Mouse (Mus musculus): ENCODE results near the gene Faxc. TPM values are rescaled to one million over a fixed set of nuclear protein-coding genes. Genes with fewer than 3 reads are reported as not detected.

Faxc gene
- polyA plus RNA-seq (2017; shearing (Covaris generic)) = not detected

DNA sequence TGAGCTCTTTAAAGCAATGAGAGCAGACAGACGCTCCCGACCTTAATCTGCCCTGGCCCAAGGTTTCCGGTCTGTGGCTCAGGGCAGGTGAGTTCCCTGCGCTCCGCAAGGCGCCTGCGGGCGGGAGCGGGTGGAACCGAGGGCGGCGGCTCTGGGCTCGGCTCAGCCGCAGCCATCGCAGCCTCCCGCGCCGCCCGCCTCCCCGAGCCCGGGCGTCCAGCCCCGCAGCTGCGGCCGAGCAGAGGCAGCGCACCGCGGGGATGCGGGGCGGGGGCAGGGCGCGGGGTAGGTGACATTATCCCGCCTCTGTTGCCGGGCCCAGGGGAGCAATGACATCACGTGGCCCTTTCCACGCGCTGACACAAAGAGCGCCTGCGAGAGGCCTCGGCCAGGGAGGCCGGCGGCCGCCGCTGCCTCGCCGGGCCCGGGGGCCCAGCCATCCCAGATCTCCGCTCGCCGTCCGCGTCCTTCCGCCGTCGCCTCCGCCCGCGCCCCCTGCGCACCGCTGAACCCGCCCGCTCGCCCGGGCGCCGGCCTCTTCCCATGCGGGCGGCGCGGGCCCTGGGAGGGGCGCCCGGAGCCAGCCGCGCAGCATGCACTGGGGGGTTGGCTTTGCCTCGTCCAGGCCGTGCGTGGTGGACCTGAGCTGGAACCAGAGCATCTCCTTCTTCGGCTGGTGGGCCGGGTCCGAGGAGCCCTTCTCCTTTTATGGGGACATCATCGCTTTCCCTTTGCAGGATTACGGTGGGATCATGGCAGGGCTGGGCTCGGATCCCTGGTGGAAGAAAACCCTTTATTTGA lies at the start of gene Faxc:
Faxc (plus strand) TSS at position 359 of the 801 bp plus-strand sequence.
- no peak for ATAC-seq

DNA sequence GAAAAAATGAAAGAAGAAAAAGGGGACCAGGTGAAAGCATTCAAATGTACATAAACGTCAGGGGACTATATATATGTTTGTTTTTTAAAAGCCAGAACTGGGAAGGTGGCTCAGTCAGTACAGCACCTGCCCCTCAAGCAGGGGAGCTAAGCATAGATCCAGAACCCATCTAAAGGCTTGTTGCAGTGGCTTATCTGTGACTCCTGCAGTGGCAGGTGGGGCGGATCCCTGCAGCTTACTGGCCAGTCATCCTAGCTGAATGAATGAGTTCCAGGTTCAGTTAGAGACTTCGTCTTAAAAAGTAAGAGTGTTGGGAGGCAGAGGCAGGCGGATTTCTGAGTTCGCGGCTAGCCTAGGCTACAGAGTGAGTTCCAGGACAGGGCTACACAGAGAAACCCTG lies 48.3 kb upstream of the Faxc start:
- no peak for ATAC-seq

DNA sequence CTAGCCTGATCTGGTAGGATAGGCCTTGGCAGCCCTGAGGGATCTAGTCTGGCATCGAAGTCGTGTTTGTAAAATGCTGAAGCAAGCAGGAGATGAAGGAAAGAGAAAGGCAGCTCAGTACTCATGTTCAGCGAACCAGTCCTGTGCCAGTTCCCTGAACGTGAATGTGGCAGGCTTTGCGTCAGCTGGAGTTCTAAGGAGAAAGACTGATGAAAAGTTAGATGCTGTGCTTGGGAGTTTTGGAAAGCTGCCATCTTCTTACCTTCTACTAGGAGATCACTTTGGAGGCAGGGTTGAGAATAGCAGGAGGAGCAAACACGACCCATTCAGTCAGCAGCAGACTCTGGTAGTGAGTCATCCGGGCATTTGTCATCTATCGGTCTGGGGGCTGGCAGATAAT lies 45.3 kb upstream of the Faxc start:
- ATAC-seq = no peak

DNA sequence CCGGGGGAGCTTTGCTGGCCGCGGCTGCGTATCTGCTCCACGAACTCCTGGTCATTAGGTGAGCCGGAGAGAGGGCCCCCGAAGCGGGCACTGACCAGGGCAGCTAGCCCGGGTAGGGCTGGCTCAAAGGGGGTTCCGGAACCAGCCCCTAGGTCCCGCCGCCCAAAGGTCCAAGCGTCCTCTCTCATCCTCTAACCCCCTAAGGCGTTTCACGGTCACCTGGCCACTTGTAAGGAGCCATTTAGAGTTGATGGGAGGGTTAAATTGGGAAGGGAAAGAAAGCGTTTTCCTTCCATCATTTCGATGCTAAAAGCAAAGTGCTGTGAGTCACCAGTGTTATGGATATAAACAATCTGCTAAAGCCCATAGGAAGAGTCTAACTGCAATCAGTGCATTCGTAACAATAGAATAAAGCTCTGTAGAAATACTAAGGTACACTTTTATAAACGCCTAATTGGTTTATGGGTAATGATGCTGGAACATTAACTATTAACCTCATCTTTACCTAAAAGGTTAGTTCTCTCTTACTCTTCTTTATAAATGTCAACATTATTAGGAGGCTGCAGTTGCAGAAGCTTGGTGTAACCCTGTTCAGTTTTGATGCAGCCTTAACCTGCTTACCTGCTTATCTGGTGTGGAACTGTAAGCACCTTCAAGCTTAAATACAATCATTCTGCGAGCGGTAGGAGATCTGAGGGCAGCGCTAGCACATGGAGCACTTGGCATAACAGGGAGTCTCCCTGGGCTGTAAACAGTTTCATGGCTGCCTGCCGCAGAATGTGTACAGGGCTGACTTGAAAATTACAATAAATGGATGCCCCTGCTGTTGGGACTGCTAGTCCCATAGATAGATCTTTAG lies 872 bp downstream of the Faxc start:
- no peak for ATAC-seq

GRCm38 (mm10) chr4:21935378-21935777 lies 4.2 kb downstream of the Faxc start:
- ATAC-seq = no peak

DNA sequence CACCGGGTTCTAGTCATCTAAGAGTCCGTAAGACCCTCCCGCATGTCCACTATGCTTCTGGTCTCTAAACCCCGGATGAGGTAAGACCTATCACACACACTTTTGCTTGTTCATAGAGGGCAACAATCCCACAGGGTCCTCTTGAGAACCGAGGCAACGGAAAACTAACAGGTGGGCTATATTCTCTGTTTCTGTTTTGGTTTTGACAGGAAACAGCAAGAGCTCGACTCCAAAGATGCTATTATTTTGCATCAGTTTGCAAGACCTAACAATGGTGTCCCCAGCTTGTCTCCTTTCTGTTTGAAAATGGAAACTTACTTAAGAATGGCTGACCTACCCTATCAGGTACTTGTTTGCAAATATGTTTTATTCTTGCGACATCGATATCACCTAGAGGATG lies 5.3 kb downstream of the Faxc start:
- no peak for ATAC-seq

DNA sequence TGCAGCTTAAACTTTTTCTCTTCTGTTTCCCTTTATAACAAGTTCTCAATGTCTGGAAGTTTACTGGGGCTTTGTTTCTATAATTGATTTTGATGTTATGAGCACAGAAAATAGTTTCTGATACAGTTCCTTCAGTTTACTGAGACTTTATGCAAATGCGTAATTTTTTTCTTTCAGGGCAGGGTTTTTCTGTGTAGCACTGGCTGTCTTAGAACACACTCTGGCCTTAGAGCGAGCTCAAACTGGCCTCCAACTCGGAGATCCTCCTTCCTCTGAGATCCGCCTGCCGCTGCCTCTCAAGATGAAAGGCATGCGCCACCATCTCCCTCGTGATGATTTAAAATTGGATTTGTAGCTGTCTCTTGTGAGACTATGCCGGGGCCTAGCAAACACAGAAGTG lies 6.8 kb downstream of the Faxc start:
- ATAC-seq = no peak

GRCm38 (mm10) chr4:21944672-21945071 lies 13.5 kb downstream of the Faxc start:
- no peak for ATAC-seq

DNA sequence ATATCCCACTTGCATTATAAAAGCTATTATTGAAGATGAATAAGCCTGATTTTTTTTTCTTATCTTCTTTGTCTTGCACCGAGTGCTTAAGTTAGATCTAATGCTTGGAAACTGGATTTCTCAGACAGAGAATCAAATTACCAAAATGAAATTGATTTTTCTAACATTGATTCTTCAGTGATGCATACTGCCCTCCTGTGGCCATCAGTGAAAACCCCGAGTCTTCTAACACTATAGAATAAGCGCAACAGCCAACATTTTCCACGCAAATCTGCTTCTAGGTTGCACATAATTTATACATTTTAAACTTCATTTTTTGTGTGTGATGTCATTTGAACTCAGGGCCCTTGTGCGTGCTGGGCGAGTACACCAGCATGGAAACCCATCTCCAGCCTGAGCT lies 20.3 kb downstream of the Faxc start:
- peak; percentile 32 for ATAC-seq

- no peak for ATAC-seq
These were observed 21.1 kb downstream of the Faxc start for GRCm38 (mm10) chr4:21952255-21952654.

- ATAC-seq = no peak
These were observed 26.6 kb downstream of the Faxc start for GRCm38 (mm10) chr4:21957570-21958321.

- no peak for ATAC-seq
These were observed 40.8 kb downstream of the Faxc start for GRCm38 (mm10) chr4:21971949-21972348.

DNA sequence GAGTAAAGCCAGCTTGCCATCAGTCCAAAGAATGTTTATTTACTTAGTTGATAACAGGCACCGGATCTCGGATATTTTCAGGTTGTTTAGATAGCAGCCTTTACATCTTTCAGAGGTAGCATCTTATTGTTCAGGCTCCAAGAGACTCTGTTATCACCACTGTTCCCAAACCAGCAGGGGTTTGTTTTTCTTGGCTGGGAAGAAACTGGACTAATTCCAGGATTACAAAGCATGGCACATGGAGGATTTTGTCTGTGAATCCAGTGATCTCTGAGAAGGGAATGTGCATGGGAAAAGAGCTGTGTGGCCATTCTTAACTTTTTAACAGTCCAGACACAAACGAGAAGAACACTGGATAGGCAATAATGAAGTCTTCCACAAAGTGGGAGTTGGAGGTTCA lies 43.0 kb downstream of the Faxc start:
- no peak for ATAC-seq

- ATAC-seq = no peak
These were observed 49.3 kb downstream of the Faxc start for GRCm38 (mm10) chr4:21980471-21980870.

DNA sequence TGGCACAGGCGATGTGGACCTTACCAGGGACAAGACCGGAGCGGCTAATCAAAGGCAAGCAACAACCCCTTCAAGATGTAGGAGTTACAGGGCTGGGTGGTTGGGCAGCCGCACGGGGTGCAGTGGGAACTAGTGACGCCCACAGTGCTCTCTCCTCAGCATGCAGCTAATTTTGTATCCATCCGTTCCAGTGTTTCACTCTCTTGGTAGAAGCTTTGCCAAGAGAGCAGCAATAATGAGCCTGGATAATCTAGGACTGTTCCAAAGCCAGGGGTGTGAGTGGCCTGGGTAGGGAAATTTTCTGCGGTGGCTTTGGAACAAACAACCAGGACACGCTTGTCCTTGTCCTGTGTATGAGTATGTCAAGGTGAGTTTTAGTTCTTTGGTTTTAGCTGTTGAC lies 51.3 kb downstream of the Faxc start:
- ATAC-seq = no peak

- ATAC-seq = no peak
These were observed 55.7 kb downstream of the Faxc start for GRCm38 (mm10) chr4:21986857-21987256.

GRCm38 (mm10) chr4:21987460-21987859 lies 56.3 kb downstream of the Faxc start:
- ATAC-seq = no peak

DNA sequence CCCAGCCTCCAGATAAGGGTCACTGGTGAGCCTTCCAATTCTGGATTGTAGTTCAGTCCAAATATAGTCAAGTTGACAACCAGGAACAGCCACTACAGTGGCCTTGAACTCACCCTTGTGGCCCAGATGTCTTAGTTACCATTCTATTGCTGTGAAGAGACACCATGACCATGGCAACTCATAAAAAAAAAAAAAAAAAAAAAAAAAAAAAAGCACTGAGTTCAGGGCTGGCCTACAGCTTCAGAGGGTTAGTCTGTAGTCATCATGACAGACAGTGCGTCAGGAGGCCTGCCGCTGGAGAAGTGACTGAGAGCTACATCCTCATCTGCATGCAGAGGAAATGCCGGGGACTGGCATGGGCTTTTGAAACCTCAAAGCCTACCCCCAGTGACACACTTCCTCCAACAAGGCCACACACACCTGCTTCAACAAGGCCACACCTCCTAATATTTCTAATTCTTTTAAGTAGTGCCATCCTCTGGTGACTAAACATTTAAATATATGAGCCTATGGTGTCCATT lies 58.5 kb downstream of the Faxc start:
- ATAC-seq = no peak

DNA sequence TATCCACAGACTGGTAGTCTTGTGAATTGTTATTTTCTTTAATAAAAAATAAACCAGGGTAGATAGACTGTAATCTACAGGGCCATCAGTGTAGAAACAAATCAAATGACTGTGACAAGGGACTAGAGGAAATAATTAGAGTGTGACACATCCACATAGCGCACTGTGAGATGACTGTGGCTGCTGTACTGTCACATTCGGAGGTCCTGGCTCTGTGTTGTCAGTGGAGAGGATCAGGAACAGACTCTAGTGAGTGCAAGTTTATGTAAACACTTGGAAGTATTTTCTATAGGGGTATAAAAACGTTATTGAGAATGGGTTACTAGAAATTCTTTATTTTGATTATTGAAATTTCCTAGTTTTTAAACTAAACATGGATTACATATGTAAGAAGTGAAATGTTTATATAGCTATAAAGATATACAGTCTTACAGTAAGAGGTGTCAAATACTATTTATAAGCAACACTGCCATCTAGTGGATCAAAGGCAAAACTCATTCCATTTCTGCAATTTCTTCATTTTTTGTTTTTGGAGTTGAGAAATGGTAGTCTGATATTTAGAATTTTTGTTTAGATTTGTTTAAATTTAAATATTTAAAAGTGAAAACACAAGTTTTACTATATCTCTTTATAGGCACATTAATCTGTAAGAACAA lies 59.6 kb downstream of the Faxc start:
- no peak for ATAC-seq

- no peak for ATAC-seq
These were observed 86.7 kb downstream of the Faxc start for GRCm38 (mm10) chr4:22017656-22018379.

DNA sequence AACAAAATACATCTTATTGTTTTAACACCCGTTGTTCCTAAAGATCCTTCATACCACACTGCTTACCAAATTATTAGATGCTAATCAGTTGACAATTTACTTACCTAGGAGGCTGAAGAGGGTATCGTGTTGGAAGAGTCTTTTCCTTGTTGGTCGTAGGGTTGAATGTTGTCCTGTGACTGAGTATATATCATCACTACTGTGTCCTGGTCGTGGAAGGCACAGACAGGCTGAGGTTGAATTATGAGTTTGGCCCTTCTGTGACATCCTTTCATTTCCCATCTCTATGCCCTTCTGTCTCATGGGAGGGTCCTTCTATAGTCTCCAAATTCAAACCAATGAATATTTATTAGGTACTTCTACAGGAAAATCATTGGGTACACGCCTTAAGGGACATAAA lies 87.3 kb downstream of the Faxc start:
- ATAC-seq = no peak

DNA sequence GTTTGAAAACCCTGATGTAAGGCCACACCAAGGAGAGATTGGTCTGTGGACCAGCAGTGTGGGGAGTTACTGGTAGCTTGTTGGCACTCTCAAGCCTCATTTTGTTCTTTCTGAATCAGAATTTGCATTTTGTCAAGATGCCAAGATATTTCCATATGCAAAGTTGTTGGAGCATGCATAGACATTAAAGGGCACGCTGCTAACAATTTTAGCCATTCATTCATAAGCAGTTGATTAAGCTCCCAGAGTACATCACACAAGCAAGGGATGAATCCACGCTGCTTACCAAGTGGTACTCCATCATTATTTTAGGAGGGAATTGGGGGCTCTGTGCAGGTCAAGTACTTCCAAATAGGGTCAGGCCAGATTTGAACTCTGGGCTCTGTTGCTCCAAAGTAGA lies 98.8 kb downstream of the Faxc start:
- no peak for ATAC-seq
